In genomic region chr3:58454414-58455205, GRCm38 (mm10) we compare ENCODE assay signal across 21 mouse cellular contexts. TPM values are rescaled to one million over a fixed set of nuclear protein-coding genes. Genes with fewer than 3 reads are reported as not detected.
DNase-seq lines count a peak whose midpoint lies in the region; ATAC-seq and TF ChIP-seq lines count a peak whose summit lies in the region.
"Had no signal": no experiment of that assay in that cellular context is flagged by ENCODE, and none has a peak within 500 bp of the region (broad histone marks: within the 10 kb centered on the region; RNA-seq: fewer than 3 reads in every experiment).

No protein-coding gene starts in this region.

- H3K79me2 ChIP-seq in MEL (ENCODE audit: control insufficient read depth, insufficient read depth, low read length, poor library complexity): peaks cover 3% of the 10 kb centered on the region; the same call in 1 of the 2 replicates

- intact Hi-C loops in left cerebral cortex, postnatal 10 days (cut with DNase I): no loop called here

- ATAC-seq in intestine, embryonic 16.5 days: peak; percentile 86
- peak; percentile 86 for ATAC-seq in liver, embryonic 15.5 days (ENCODE audit: insufficient read depth)
- ATAC-seq: forebrain, embryonic 15.5 days had no signal

- H3K27ac ChIP-seq in MEL (ENCODE audit: control insufficient read depth, low read depth, low read length): no peak overlapping the region
- no peak overlapping the region for H3K27ac ChIP-seq in intestine, embryonic 16.5 days (ENCODE audit: low read length)
- peak overlapping the region; percentile 66 for H3K27ac ChIP-seq in liver, embryonic 15.5 days (replicated peaks)
- H3K27ac ChIP-seq: embryonic facial prominence, embryonic 12.5 days; forebrain, embryonic 15.5 days; gastrocnemius, adult 2 months; heart, embryonic 13.5 days; hindbrain, embryonic 14.5 days; limb, embryonic 15.5 days had no signal

- TF ChIP-seq RAD21 in MEL (IDR thresholded peaks at IDR 0.05; ENCODE audit: low read depth, low read length): no peak

- peaks cover 5 to 15% of the 10 kb centered on the region in 2 experiments for H3K36me3 ChIP-seq in MEL (ENCODE audit: control insufficient read depth in 1 of 2, insufficient read depth in 2 of 2, low read length in 2 of 2)
- 0 out of 2 replicates have a peak, but pooled peaks cover 2% of the 10 kb centered on the region for H3K36me3 ChIP-seq in intestine, embryonic 16.5 days (ENCODE audit: control insufficient read depth, insufficient read depth, low read length)
- peaks cover 2% of the 10 kb centered on the region; the same call in 1 of the 2 replicates for H3K36me3 ChIP-seq in liver, embryonic 15.5 days (replicated peaks)
- H3K36me3 ChIP-seq: embryonic facial prominence, embryonic 12.5 days; forebrain, embryonic 15.5 days; limb, embryonic 15.5 days had no signal

- TF ChIP-seq POLR2A in MEL (IDR thresholded peaks at IDR 0.05; ENCODE audit: control insufficient read depth in 1 of 2, insufficient read depth in 1 of 2, low read depth in 1 of 2, low read length in 2 of 2, poor library complexity in 1 of 2): no peak

- H3K4me1 ChIP-seq in MEL (ENCODE audit: control insufficient read depth in 1 of 2, insufficient read depth in 2 of 2, low read length in 2 of 2): peaks cover 3 to 5% of the 10 kb centered on the region in 2 experiments; a peak in 3 of 4 replicates
- H3K4me1 ChIP-seq in intestine, embryonic 16.5 days (ENCODE audit: control insufficient read depth, insufficient read depth, low read length): no peaks in the 10 kb centered on the region
- peaks cover 20% of the 10 kb centered on the region for H3K4me1 ChIP-seq in liver, embryonic 15.5 days (replicated peaks)
- H3K4me1 ChIP-seq: embryonic facial prominence, embryonic 12.5 days; forebrain, embryonic 15.5 days; limb, embryonic 15.5 days had no signal

- WGBS in intestine, embryonic 16.5 days: 25% methylated on average over 4 of the region's 4 CpGs
- 24% methylated on average over 4 of the region's 4 CpGs for WGBS in liver, embryonic 15.5 days (ENCODE audit: insufficient replicate concordance)

- no peaks in the 10 kb centered on the region for H3K9me3 ChIP-seq in MEL (replicated peaks; ENCODE audit: insufficient read depth, low read length)
- no peaks in the 10 kb centered on the region for H3K9me3 ChIP-seq in intestine, embryonic 16.5 days (ENCODE audit: control insufficient read depth, low read length)
- H3K9me3 ChIP-seq in liver, embryonic 15.5 days (replicated peaks): no peaks in the 10 kb centered on the region
- H3K9me3 ChIP-seq: embryonic facial prominence, embryonic 12.5 days; forebrain, embryonic 15.5 days; heart, embryonic 13.5 days; limb, embryonic 15.5 days had no signal

- H3K4me3 ChIP-seq in MEL (ENCODE audit: control insufficient read depth in 1 of 2, insufficient read depth in 1 of 2, low read depth in 2 of 2, low read length in 2 of 2): no peak overlapping the region
- H3K4me3 ChIP-seq in intestine, embryonic 16.5 days (ENCODE audit: low read length): no peak overlapping the region
- H3K4me3 ChIP-seq in liver, embryonic 15.5 days (replicated peaks): no peak overlapping the region
- H3K4me3 ChIP-seq: embryonic facial prominence, embryonic 12.5 days; forebrain, embryonic 15.5 days; gastrocnemius, adult 2 months; heart, embryonic 13.5 days; limb, embryonic 15.5 days had no signal

- no peak overlapping the region for H3K4me2 ChIP-seq in intestine, embryonic 16.5 days (ENCODE audit: low read depth, low read length)
- peak overlapping the region; percentile 33; the same call in 1 of the 2 replicates for H3K4me2 ChIP-seq in liver, embryonic 15.5 days
- H3K4me2 ChIP-seq: embryonic facial prominence, embryonic 12.5 days; forebrain, embryonic 15.5 days; heart, embryonic 13.5 days; hindbrain, embryonic 14.5 days; limb, embryonic 15.5 days; midbrain, embryonic 11.5 days had no signal

- TF ChIP-seq EP300 in MEL (IDR thresholded peaks at IDR 0.05; ENCODE audit: low read depth in 1 of 2, low read length in 2 of 2): peak; percentile 63 to 72; a peak in 3 of 4 replicates

- DNase-seq in MEL (ENCODE audit: low read depth, low spot score) (peak; percentile 64), adipocyte (ENCODE audit: low spot score) (no peak)
- DNase-seq in c-Kit-negative CD71-positive TER-119-positive erythroid progenitor cells, embryonic 14.5 days (ENCODE audit: low read depth, low spot score): peak; percentile 74
- no peak for DNase-seq in left cerebral cortex, postnatal 10 days (ENCODE audit: extremely low spot score in 1 of 2, low spot score in 2 of 2)
- DNase-seq in adrenal gland, adult 18-20 months (ENCODE audit: low spot score in 2 of 2): no peak
- DNase-seq: cerebellum, adult 9-11 months; gastrocnemius, adult 2 months; heart, adult 18-20 months; kidney, adult 11 months; kidney, postnatal 10 days; lung, postnatal 36 days; retina, postnatal 1 day; thymus, postnatal 25 days had no signal

- no peak for TF ChIP-seq CTCF in MEL (IDR thresholded peaks at IDR 0.05 in 2 of 3, conservative IDR thresholded peaks at IDR 0.05 in 1 of 3; ENCODE audit: control insufficient read depth in 1 of 3, insufficient read depth in 1 of 3, low read depth in 2 of 3, low read length in 3 of 3, poor library complexity in 1 of 3, severe bottlenecking in 1 of 3)

- H3K27me3 ChIP-seq in MEL (ENCODE audit: control insufficient read depth in 1 of 2, insufficient read depth in 2 of 2, low read length in 2 of 2): no peaks in the 10 kb centered on the region
- no peaks in the 10 kb centered on the region for H3K27me3 ChIP-seq in intestine, embryonic 16.5 days (replicated peaks; ENCODE audit: control insufficient read depth, insufficient read depth, low read length)
- H3K27me3 ChIP-seq in liver, embryonic 15.5 days: no peaks in the 10 kb centered on the region
- H3K27me3 ChIP-seq: embryonic facial prominence, embryonic 12.5 days; forebrain, embryonic 15.5 days; heart, embryonic 13.5 days; limb, embryonic 15.5 days had no signal

- no peak overlapping the region for H3K9ac ChIP-seq in MEL (ENCODE audit: control insufficient read depth, low read depth, low read length, poor library complexity, severe bottlenecking)
- no peak overlapping the region for H3K9ac ChIP-seq in intestine, embryonic 16.5 days (ENCODE audit: low read depth, low read length)
- H3K9ac ChIP-seq in liver, embryonic 15.5 days: no peak overlapping the region
- H3K9ac ChIP-seq: embryonic facial prominence, embryonic 12.5 days; forebrain, embryonic 15.5 days; heart, embryonic 13.5 days; hindbrain, embryonic 14.5 days; limb, embryonic 15.5 days had no signal

TF ChIP-seq in MEL, 35 proteins besides CTCF, POLR2A, EP300 and RAD21:
- TF ChIP-seq GATA1 (IDR thresholded peaks at IDR 0.05; ENCODE audit: low read depth, low read length) (peak; percentile 79), TAL1 (IDR thresholded peaks at IDR 0.05; ENCODE audit: low read length) (peak; percentile 26; the same call in 1 of the 2 replicates), TCF12 (IDR thresholded peaks at IDR 0.05; ENCODE audit: low read depth, low read length) (peak; percentile 26; the same call in 1 of the 2 replicates), ELF1 (IDR thresholded peaks at IDR 0.05; ENCODE audit: low read depth, low read length) (peak; percentile 73), ETS1 (IDR thresholded peaks at IDR 0.05; ENCODE audit: low read depth, low read length) (peak; percentile 57; the same call in 1 of the 2 replicates), RCOR1 (IDR thresholded peaks at IDR 0.05; ENCODE audit: low read depth, low read length) (peak; percentile 54; the same call in 1 of the 2 replicates), CHD2 (IDR thresholded peaks at IDR 0.05; ENCODE audit: low read length) (no peak), MXI1 (IDR thresholded peaks at IDR 0.05; ENCODE audit: low read depth, low read length) (no peak; the same call in 1 of the 2 replicates), JUND (IDR thresholded peaks at IDR 0.05; ENCODE audit: low read depth, low read length) (no peak), SIN3A (IDR thresholded peaks at IDR 0.05; ENCODE audit: low read length) (peak; percentile 22; the same call in 1 of the 2 replicates)

RNA-seq across cellular contexts. Expression of gene Tsc22d2, which starts 40.1 kb away (rescaled TPM):
- 10.7 and 10.9 TPM in 2 replicates for total RNA-seq in MEL (2012; rRNA removed)
- 10 to 100 TPM in 1 of 2 experiments, not detected in 1; 13.3 TPM for polyA plus RNA-seq in MEL (2012; ENCODE audit: insufficient read depth in 1 of 2, insufficient read length in 2 of 2, low read depth in 1 of 2, low replicate concordance in 2 of 2, missing spikeins in 1 of 2)
- polyA plus RNA-seq in intestine, embryonic 16.5 days (2015; fragmentation: Nextera tagmentation; extraction: Ambion mirVana): 5.0 and 6.1 TPM in 2 replicates
- polyA plus RNA-seq in liver, embryonic 15.5 days (2015; fragmentation: Nextera tagmentation; extraction: Ambion mirVana): 3.8 and 5.0 TPM in 2 replicates
- 10 to 100 TPM; 35.1 to 36.3 TPM for total RNA-seq in left cerebral cortex, postnatal 10 days (2021)
- 10 to 100 TPM; 35.6 to 38.1 TPM for total RNA-seq in adrenal gland, adult 18-20 months (2021)

Comparison
In these comparisons a context has a peak if more than half of its experiments do, and no peak if none do; other contexts are left out.
1. DNase-seq: peak in MEL (single experiment) and c-Kit-negative CD71-positive TER-119-positive erythroid progenitor cells, embryonic 14.5 days (single experiment); none in adipocyte (single experiment), left cerebral cortex, postnatal 10 days (0 of 2) and adrenal gland, adult 18-20 months (0 of 2).